Mouse (Mus musculus): ENCODE data around the gene Babam2. TPM values are rescaled to one million over a fixed set of nuclear protein-coding genes. Genes with fewer than 3 reads are reported as not detected.
"Not testable (repeated sequence)": the region's sequence is repeated elsewhere in the genome, so short reads cannot be mapped to it uniquely, and the experiment has no call there.

The Babam2 gene
- total RNA-seq, 2 experiments from 2014 or later = 39.5 to 41.2 TPM

GRCm38 (mm10) chr5:31774976-31775375 lies 77.5 kb downstream of the Babam2 start:
- no peak for DNase-seq (ENCODE audit: low spot score in 2 of 2)

DNA sequence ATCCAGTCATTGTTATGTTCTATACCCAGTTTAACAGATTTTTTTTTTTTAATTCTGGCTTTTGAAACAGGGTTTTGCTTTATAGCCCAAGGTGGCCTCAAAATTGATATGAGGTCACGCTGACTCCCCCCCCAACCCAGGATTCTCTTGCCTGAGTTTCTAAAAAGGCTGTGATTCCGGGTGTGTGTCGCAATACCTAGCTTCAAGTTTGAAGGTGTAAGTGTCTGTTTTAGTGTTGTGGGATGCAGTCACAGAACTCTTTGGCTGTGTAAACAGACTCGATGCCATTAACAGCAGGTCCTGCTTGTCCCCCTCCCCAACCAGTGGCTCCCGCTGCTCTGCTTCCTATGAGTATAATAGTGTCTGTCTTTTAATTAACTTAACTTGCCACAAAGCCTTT lies 84.1 kb downstream of the Babam2 start:
- DNase-seq (ENCODE audit: low spot score in 2 of 2) = no peak

- no peak for DNase-seq (ENCODE audit: low spot score in 2 of 2)
These were observed 89.7 kb downstream of the Babam2 start for GRCm38 (mm10) chr5:31787201-31787600.

GRCm38 (mm10) chr5:31787622-31788021 lies 90.1 kb downstream of the Babam2 start:
- DNase-seq (ENCODE audit: low spot score in 2 of 2) = no peak

DNA sequence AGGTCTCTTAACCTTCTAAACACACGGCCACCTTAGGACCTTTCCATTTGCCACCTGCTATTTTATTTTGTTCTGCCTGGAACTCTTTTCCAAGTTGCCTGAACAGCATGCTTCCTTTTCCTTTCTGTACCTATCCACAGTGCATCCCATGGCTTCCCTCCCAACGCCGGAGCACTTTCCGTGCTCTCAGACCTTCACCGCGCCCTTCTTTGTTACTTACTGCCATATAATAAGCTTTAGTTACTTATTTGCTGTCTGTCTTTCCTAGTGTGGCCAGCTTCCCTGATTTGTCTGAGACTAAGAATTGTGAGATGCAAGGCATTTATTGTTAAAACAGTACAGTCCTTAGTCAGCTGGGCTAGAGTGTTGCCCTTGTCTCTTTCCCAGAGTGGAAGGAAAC lies 94.9 kb downstream of the Babam2 start:
- DNase-seq (ENCODE audit: low spot score in 2 of 2) = no peak

DNA sequence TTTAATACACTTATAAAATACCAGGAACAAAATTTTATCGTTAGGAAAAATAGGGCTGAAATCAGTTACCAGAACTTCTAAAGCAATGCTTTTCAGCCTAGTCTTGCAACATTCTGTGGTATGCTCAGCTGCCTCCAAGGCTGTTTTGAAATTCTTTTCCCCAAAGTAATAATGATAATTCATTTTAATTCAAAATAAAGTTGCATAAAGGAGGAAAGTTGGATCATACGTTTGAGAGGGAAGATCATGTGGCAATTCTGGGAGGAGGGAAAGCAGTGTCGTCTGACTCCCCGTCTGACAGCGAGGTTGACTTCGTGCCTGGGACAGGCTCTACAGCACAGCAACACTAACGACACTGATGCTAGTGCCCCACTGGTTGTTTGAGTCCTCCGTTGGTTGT lies 95.4 kb downstream of the Babam2 start:
- no peak for DNase-seq (ENCODE audit: low spot score in 2 of 2)

DNA sequence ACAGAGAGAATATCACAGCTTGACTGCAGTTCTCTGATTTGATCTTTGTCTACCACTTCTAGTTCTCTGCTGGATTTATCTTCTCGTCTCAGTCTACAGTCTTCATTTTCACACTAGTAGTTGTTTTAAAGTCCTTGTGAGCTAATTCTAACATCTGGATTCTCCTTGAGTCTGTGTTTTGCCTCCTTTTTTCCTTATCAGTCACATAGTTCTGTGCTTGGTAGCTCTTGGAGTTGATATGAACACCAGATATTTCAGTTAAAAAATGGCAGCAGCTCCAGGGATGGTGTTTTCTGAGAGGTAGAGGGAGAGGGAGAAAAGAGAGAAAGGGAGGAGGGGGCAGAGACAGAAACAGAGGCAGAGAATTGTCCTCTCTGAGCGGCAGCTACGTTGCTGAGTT lies 97.9 kb downstream of the Babam2 start:
- no peak for DNase-seq (ENCODE audit: low spot score in 2 of 2)

DNA sequence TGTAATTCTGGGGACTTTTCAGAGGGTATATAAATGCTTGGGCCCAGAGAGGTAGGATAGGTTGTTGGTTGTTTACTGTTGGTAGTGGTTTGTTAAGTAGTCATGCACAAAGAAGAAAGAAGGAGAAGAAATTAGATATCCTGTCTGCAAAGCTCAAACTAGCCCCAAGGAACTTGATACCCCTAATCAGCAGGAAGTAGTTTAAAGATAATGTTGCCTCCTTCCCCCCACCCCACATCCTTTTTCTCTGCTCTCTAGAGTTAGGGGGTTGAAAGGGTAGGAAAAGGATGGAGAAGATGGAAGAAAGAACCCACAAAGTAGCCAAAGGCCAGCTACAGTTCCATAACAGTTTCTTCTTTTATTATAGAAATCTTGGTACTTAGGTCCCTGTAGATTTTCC lies 99.5 kb downstream of the Babam2 start:
- no peak for DNase-seq (ENCODE audit: low spot score in 2 of 2)

DNA sequence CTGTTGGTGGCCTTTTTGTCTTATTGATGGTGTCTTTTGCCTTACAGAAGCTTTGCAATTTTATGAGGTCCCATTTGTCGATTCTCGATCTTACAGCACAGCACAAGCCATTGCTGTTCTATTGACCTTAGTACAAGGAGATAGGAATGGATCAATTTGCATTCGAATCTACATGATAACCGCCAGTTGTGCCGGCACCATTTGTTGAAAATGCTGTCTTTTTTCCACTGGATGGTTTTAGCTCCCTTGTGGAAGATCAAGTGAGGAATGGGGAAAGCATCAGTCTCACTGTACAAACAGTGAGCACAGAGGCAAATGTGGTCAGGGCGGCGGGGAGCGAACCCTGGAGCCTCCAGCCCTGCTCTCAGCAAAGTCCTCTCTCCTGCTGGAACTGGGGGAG lies 106.7 kb downstream of the Babam2 start:
- not testable (repeated sequence) for DNase-seq (ENCODE audit: low spot score in 2 of 2)

DNA sequence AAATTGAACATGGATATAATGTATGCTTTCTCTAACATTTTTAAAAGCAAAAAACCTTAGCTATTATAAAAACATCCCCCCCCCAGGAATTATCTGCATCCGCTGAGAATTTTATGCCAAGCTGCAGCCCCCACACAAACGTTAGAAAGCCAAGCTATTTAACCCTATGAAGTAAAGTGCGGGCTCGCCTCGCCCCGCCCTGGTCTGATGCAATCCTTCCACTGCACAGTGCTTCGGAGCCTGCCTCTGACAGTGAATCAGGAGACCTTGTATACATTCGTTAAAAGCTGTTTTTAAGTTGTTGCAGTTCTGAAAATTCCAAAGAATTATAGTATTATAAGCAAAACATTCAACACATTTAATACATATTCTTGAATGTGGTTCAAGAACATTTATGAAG lies 107.3 kb downstream of the Babam2 start:
- no peak for DNase-seq (ENCODE audit: low spot score in 2 of 2)

GRCm38 (mm10) chr5:31807312-31807711 lies 109.8 kb downstream of the Babam2 start:
- no peak for DNase-seq (ENCODE audit: low spot score in 2 of 2)

GRCm38 (mm10) chr5:31808271-31808670 lies 110.8 kb downstream of the Babam2 start:
- no peak for DNase-seq (ENCODE audit: low spot score in 2 of 2)

- DNase-seq (ENCODE audit: low spot score in 2 of 2) = no peak
These were observed 113.5 kb downstream of the Babam2 start for GRCm38 (mm10) chr5:31810796-31811662.

GRCm38 (mm10) chr5:31811663-31812001 lies 114.1 kb downstream of the Babam2 start:
- DNase-seq (ENCODE audit: low spot score in 2 of 2) = no peak

DNA sequence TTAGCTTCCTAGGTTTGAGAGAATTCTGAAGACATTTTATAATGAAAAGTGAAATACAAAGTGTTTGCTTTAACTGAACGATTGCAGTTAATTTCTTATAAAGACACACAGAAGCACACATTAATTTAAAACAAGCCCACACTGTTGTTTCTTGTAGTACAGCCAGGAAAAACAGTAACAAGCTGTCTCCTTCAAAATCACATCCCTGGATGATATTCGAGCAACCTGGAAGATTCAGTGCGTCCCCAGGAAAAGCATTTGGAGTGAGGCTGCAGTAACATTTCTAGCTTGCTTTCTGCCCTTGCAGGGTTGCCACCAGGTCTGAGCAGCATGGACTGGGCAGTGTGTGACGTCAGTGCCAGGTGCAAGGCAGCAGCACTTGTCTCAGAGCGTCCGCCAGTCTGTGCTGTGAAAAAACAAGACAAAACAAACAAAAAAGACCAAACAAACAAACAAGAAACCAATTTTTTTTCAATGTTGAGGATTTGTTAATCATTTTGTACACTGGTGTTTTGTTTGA lies 115.7 kb downstream of the Babam2 start:
- peak in 1 of 2 experiments; percentile 14 for DNase-seq (ENCODE audit: low spot score in 2 of 2)

DNA sequence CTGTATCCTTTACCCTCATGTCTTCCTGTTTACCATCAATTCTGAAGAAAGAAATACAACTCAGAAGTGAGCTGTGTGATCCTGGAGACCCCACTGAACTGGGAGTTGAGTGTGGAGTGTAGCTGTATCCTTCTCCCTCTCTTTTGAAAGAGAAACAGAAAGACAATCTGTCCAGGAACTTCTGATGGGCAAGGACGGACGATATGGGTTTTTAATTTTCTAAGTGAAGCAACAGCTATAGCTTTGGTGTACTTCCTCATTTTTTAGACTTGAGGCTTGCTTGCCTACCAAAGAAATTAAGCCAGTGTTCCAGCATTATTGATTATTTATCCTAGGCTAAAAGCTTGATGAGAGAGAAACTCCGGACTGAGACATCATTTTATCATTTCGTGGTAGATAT lies 116.6 kb downstream of the Babam2 start:
- DNase-seq (ENCODE audit: low spot score in 2 of 2) = no peak

DNA sequence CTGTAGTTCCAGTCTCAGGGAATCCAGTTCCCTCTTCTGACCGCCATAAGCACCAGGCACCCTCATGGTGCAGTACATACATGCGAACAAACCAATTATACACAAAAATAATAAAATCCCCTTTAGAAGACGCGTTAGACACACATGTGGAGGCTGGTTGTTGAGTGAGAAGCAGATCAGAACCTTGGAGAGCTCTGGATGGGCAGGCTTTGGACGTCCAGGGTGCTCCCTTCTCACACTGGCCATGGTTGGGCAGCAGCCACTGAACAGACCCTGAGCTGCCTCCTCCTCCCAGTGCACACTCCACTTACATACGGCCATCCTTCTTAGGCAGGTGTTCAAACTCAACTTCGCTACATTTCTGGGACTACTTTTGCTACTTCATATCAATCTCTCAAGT lies 117.6 kb downstream of the Babam2 start:
- no peak for DNase-seq (ENCODE audit: low spot score in 2 of 2)

DNA sequence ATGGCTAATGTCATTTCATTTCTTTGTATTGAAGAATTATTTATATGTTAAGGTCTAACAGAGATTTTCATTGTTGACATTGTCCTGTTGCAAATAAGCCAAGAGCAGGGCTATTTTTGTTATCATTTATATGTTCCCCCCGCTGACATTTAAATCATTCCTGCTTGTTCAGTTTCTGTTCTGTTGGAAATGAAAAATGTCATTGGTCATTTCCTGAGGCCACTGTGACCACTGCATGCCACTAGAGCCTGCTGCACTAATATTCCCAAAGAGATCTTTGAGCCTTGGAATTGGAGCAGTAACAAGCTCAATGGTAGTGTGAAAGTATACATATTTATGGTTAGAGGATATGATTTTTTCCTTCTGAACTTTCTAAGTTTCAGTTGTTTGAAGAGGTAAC lies 118.6 kb downstream of the Babam2 start:
- no peak for DNase-seq (ENCODE audit: low spot score in 2 of 2)

DNA sequence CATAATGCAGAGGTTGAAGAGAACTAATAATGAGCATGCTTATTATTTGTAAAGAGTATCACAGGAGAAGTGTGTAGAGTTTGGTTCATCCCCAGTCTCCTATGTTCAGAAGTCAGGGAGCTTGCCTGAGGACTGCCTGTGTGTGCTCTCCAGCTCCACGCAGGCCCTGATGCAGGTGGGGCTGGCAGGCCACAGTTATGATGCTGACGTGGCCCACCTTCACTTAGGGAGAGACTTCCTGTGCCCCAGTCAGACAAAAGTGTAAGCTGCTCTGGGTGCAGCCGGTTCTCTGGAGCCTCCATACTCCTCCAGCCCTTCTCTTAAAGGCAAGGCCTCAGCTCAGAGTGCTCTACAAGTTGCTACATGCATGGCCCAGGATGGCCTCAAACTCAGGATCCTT lies 123.3 kb downstream of the Babam2 start:
- no peak for DNase-seq (ENCODE audit: low spot score in 2 of 2)

DNA sequence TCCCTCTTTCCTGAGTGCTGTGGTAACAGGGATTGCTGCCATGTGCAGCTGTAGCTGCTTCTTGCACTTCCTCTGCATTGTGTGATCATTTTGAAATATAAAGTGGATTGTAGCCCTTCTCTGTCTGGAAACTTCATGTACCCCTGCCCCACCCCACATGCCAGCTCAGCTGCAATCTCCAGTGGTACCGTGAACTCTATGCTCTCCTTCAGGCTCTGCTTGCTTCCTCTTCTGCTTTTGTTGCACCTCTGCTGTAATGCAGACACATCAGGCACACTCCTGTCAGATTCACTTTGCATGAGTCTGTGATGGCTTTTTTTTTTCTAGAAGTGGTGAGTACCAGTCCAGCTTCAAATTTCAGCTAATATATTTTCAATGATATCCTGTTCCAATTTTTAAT lies 123.7 kb downstream of the Babam2 start:
- no peak for DNase-seq (ENCODE audit: low spot score in 2 of 2)

DNA sequence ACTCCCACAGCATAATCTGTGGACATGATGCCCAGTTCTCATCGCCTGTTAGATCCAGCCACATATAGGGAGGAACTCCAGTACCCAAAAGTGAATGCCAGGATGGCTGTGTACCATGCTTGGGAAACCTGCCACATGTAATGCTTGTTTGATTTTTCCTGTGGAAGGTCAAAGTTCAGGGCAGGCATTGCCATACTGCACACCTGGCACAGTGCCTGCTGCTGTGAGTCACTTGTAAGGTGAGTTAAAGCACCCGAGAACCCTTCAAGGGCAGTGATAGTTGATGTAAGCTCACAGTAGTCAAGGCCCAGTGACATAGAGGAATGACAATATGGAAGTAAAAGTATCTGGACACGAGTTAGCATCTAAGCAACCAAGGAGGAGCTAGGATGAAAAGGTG lies 126.2 kb downstream of the Babam2 start:
- no peak for DNase-seq (ENCODE audit: low spot score in 2 of 2)

GRCm38 (mm10) chr5:31824126-31824525 lies 126.6 kb downstream of the Babam2 start:
- no peak for DNase-seq (ENCODE audit: low spot score in 2 of 2)

DNA sequence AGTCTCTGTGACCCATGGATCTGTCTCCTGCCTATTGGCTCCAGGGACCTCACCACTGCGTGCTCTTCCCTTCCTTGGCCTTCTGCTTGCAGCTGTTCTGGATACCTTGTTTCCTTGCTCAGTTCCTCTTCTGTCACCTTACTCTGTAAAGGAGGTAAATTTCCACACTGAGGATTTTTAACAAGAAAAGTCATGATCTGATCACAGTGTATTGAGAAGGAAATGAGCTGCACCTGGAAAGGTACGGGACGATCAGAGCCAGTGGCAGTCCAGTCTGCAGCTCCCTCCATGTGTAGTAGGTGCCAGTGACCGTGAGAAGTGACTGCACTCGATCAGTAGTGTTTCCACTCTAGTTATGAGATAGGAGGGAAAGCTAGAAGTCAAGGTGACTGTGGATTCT lies 129.8 kb downstream of the Babam2 start:
- DNase-seq (ENCODE audit: low spot score in 2 of 2) = no peak
